Comparison of ENCODE assay signal across 10 mouse cellular contexts in the genomic region with DNA sequence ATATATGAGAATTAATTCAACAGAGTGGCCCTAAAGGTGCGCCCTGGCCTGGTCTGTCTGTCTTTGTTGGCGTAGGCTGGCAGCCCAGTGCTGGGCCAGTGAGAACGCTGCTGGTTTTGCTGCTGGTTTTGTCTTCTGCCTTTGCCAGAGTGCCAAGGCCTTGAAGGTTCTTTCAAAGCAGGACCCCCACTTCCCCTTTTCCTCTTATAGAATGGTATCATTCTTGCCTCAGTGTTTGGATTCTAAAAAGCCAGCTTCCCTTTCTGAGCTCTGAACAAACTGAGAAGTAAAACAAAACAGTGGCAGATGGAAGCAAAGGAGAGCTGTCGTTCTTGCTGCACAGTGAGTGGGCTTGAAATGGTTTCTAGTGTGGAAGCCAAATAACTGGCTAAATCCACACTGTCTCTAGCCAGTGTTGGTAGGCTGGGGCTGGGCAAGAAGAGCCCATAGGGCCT.
DNase-seq lines count a peak whose midpoint lies in the region; ATAC-seq lines count a peak whose summit lies in the region.
"Had no signal": no experiment of that assay in that cellular context is flagged by ENCODE, and none has a peak within 500 bp of the region (broad histone marks: within the 10 kb centered on the region; RNA-seq: fewer than 3 reads in every experiment).

No protein-coding gene starts in this region.

- 60% methylated on average over 4 of the region's 4 CpGs for WGBS in liver, embryonic 12.5 days (ENCODE audit: insufficient replicate concordance)
- WGBS in liver, embryonic 11.5 days, result 75% methylated on average over 4 of the region's 4 CpGs
- WGBS in hindbrain, embryonic 13.5 days, result 67% methylated on average over 4 of the region's 4 CpGs
- WGBS in midbrain, embryonic 15.5 days, result 60% methylated on average over 4 of the region's 4 CpGs

- H3K36me3 ChIP-seq in liver, embryonic 12.5 days, result no peaks in the 10 kb centered on the region
- no peaks in the 10 kb centered on the region for H3K36me3 ChIP-seq in liver, embryonic 11.5 days (ENCODE audit: control insufficient read depth, insufficient read depth, low read length)
- H3K36me3 ChIP-seq in hindbrain, embryonic 13.5 days, result no peaks in the 10 kb centered on the region
- H3K36me3 ChIP-seq in midbrain, embryonic 15.5 days (replicated peaks), result no peaks in the 10 kb centered on the region
- H3K36me3 ChIP-seq: neural tube, embryonic 12.5 days had no signal

- H3K9me3 ChIP-seq in liver, embryonic 12.5 days (replicated peaks), result no peaks in the 10 kb centered on the region
- no peaks in the 10 kb centered on the region for H3K9me3 ChIP-seq in liver, embryonic 11.5 days (ENCODE audit: control insufficient read depth, low read length)
- no peaks in the 10 kb centered on the region for H3K9me3 ChIP-seq in hindbrain, embryonic 13.5 days
- H3K9me3 ChIP-seq in midbrain, embryonic 15.5 days, result no peaks in the 10 kb centered on the region
- H3K9me3 ChIP-seq: neural tube, embryonic 12.5 days had no signal

- H3K4me3 ChIP-seq in liver, embryonic 12.5 days, result no peak overlapping the region
- H3K4me3 ChIP-seq in liver, embryonic 11.5 days (ENCODE audit: low read depth, low read length), result no peak overlapping the region
- H3K4me3 ChIP-seq in hindbrain, embryonic 13.5 days, result no peak overlapping the region
- no peak overlapping the region for H3K4me3 ChIP-seq in midbrain, embryonic 15.5 days
- H3K4me3 ChIP-seq: neural tube, embryonic 12.5 days had no signal

- no peak overlapping the region for H3K4me2 ChIP-seq in liver, embryonic 12.5 days
- H3K4me2 ChIP-seq in liver, embryonic 11.5 days, result no peak overlapping the region
- no peak overlapping the region for H3K4me2 ChIP-seq in hindbrain, embryonic 13.5 days
- no peak overlapping the region for H3K4me2 ChIP-seq in midbrain, embryonic 15.5 days
- H3K4me2 ChIP-seq: neural tube, embryonic 12.5 days had no signal

- peak overlapping the region; percentile 20; the same call in 1 of the 2 replicates for H3K27ac ChIP-seq in liver, embryonic 12.5 days
- no peak overlapping the region for H3K27ac ChIP-seq in liver, embryonic 11.5 days (ENCODE audit: low read depth, low read length)
- peak overlapping the region; percentile 50 for H3K27ac ChIP-seq in hindbrain, embryonic 13.5 days
- H3K27ac ChIP-seq in midbrain, embryonic 15.5 days, result 0 out of 2 replicates have a peak overlapping the region, but pooled peaks have one; percentile 12
- H3K27ac ChIP-seq: neural tube, embryonic 12.5 days had no signal

- no peaks in the 10 kb centered on the region for H3K27me3 ChIP-seq in liver, embryonic 12.5 days (replicated peaks)
- H3K27me3 ChIP-seq in liver, embryonic 11.5 days (replicated peaks; ENCODE audit: control insufficient read depth, insufficient read depth, low read length), result no peaks in the 10 kb centered on the region
- no peaks in the 10 kb centered on the region for H3K27me3 ChIP-seq in hindbrain, embryonic 13.5 days
- no peaks in the 10 kb centered on the region for H3K27me3 ChIP-seq in midbrain, embryonic 15.5 days (replicated peaks)
- H3K27me3 ChIP-seq: neural tube, embryonic 12.5 days; Patski had no signal

- ATAC-seq in liver, embryonic 12.5 days, result no peak
- ATAC-seq in liver, embryonic 11.5 days (replicated peaks; ENCODE audit: low FRiP score), result no peak
- no peak for ATAC-seq in hindbrain, embryonic 13.5 days (ENCODE audit: low FRiP score)
- ATAC-seq in midbrain, embryonic 15.5 days (replicated peaks), result no peak
- ATAC-seq in erythroblast, adult 5-6 weeks (replicated peaks; ENCODE audit: low FRiP score, poor library complexity, severe bottlenecking), result no peak
- ATAC-seq: Patski had no signal

- H3K4me1 ChIP-seq in liver, embryonic 12.5 days, result no peaks in the 10 kb centered on the region
- H3K4me1 ChIP-seq in liver, embryonic 11.5 days (replicated peaks; ENCODE audit: control insufficient read depth, insufficient read depth, low read length), result no peaks in the 10 kb centered on the region
- peaks cover 71% of the 10 kb centered on the region for H3K4me1 ChIP-seq in hindbrain, embryonic 13.5 days (replicated peaks)
- H3K4me1 ChIP-seq in midbrain, embryonic 15.5 days, result peaks cover 42% of the 10 kb centered on the region

- DNase-seq in liver, embryonic 11.5 days (ENCODE audit: low spot score), result no peak
- DNase-seq in c-Kit-positive CD71-negative TER-119-negative erythroid progenitor cells, embryonic 14.5 days (ENCODE audit: low read depth), result peak; percentile 50
- DNase-seq in urinary bladder, postnatal 4 days (ENCODE audit: low spot score in 2 of 2), result no peak
- no peak for DNase-seq in Muller cell, postnatal 12 days (ENCODE audit: inconsistent ontology term)

- H3K9ac ChIP-seq in liver, embryonic 12.5 days, result no peak overlapping the region
- no peak overlapping the region for H3K9ac ChIP-seq in liver, embryonic 11.5 days (ENCODE audit: low read depth, low read length)
- H3K9ac ChIP-seq in hindbrain, embryonic 13.5 days, result no peak overlapping the region
- H3K9ac ChIP-seq in midbrain, embryonic 15.5 days, result no peak overlapping the region
- H3K9ac ChIP-seq: neural tube, embryonic 12.5 days had no signal
